Mouse (Mus musculus) thymus, adult 2 months (tissue): ENCODE measurements around the gene Atp1b2. TPM values are rescaled to one million over a fixed set of nuclear protein-coding genes. Genes with fewer than 3 reads are reported as not detected.

Experiments
- DNase-seq: peaks from one replicate; pipeline ENCODE4 v3.0.0; 2021
- H3K27ac ChIP-seq: fragments of 200-500 bp; 2 replicates; pipeline ENCODE4 v1.5.1; 2012; ENCODE audit warnings: low read length, control low read depth; ENCODE audit not compliant: control insufficient read depth, insufficient read depth
- H3K27me3 ChIP-seq: fragments of 200-500 bp; 2 replicates; pipeline ENCODE4 v1.6.1; 2012; ENCODE audit warnings: mild to moderate bottlenecking, low read length, moderate library complexity, mixed read lengths; ENCODE audit not compliant: control insufficient read depth, insufficient read depth
- H3K36me3 ChIP-seq: fragments of 200-500 bp; 2 replicates; pipeline ENCODE4 v1.6.1; 2012; ENCODE audit warnings: mild to moderate bottlenecking, low read length, moderate library complexity; ENCODE audit not compliant: control insufficient read depth, insufficient read depth
- H3K4me1 ChIP-seq: fragments of 200-500 bp; replicated peaks from 2 replicates; pipeline ENCODE4 v1.6.1; 2012; ENCODE audit warnings: low read length; ENCODE audit not compliant: control insufficient read depth, insufficient read depth
- H3K4me3 ChIP-seq: fragments of 200-500 bp; 2 replicates; pipeline ENCODE4 v1.5.1; 2012; ENCODE audit warnings: mild to moderate bottlenecking, low read length, control low read depth, moderate library complexity; ENCODE audit not compliant: control insufficient read depth, insufficient read depth
- CTCF ChIP-seq: fragments of 200-500 bp; IDR thresholded peaks from 2 replicates; pipeline ENCODE4 v1.5.1; 2012; ENCODE audit warnings: mild to moderate bottlenecking, control low read depth, low read length, moderate library complexity, borderline replicate concordance; ENCODE audit not compliant: control insufficient read depth, poor library complexity, insufficient read depth; ENCODE audit errors: extremely low read depth
- POLR2A ChIP-seq: fragments of 200-500 bp; IDR thresholded peaks from 2 replicates; pipeline ENCODE4 v1.6.1; 2012; ENCODE audit warnings: mild to moderate bottlenecking, low read length, control low read depth, moderate library complexity; ENCODE audit not compliant: control insufficient read depth, poor library complexity, insufficient read depth; ENCODE audit errors: extremely low read depth
- WGBS: fragments of 180-500 bp; shearing (Covaris S2); methylation state at CpG from one replicate; pipeline ENCODE4 v1.1.7; 2018; 5-methylcytosine and 5-hydroxymethylcytosine counted together
- polyA plus RNA-seq: library from polyadenylated mRNA; depleted of rRNA; stranded (reverse); fragments of >200 nt; gene quantifications from 2 replicates; pipeline ENCODE4 v1.2.3, GENCODE M21; 2012

The Atp1b2 gene
- polyA plus RNA-seq, 1 experiment, result 4.2 TPM

DNA sequence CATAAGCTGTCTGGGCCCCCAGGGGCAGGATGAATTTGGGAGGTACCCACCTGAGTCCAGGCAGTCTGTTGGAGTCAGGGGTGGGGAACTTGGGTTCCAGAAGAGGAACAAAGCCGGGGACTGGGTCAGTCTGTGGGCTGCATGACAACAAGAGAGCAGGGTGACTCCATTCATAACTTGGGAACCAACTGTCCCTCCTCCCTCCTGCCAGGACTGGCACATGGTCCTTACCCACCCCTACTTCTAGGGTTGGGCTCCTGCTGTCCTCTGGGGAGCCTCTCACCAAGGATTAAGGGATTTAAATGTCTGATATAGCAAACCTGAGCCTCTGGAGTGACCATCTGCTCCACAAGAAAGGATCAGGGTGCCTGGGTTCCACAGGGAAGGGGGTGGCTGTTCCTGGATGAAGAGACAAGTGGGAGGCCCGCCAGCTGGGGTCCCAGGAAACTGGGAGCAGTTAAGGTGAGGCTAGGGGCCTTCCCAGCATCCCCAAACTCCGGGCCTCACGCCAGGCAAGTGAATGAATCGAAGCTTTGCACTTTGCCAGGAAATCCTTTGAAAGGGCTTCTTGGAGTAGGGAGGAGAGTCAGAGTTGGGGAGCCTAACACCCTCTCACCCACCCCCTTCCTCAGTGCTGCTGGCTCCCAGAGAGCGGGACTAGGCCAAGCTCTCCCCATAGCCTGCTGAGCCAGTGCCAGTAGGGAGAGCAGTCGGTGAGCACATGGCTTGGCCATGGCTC lies 13.7 kb downstream of the Atp1b2 start:
- no peaks in the 10 kb centered on the region for H3K27me3 ChIP-seq
- H3K4me3 ChIP-seq, result no peak overlapping the region
- WGBS, result 93% methylated on average over 7 of the region's 7 CpGs
- no peak for DNase-seq
- no peak overlapping the region for H3K27ac ChIP-seq
- H3K4me1 ChIP-seq, result no peaks in the 10 kb centered on the region
- H3K36me3 ChIP-seq, result peaks cover 54% of the 10 kb centered on the region
- TF ChIP-seq POLR2A (no peak), CTCF (no peak)

DNA sequence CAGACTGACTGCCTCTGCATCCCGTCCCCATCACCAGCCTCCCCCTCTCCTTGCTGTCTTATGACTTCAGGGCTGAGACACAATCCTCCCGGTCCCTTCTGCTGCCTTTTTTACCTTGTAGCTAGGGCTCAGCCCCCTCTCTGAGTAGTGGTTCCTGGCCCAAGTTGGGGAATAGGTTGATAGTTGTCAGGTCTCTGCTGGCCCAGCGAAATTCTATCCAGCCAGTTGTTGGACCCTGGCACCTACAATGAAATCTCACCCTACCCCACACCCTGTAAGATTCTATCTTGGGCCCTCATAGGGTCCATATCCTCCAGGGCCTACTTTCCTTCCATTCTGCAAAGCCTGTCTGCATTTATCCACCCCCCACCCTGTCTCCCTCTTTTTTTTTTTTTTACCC lies 14.3 kb downstream of the Atp1b2 start:
- Histone ChIP-seq H3K27ac (no peak overlapping the region), H3K4me3 (no peak overlapping the region), H3K36me3 (peaks cover 60% of the 10 kb centered on the region), H3K4me1 (no peaks in the 10 kb centered on the region), H3K27me3 (no peaks in the 10 kb centered on the region)
- TF ChIP-seq CTCF (no peak), POLR2A (no peak)
- no peak for DNase-seq
- 94% methylated on average over 3 of the region's 3 CpGs for WGBS

DNA sequence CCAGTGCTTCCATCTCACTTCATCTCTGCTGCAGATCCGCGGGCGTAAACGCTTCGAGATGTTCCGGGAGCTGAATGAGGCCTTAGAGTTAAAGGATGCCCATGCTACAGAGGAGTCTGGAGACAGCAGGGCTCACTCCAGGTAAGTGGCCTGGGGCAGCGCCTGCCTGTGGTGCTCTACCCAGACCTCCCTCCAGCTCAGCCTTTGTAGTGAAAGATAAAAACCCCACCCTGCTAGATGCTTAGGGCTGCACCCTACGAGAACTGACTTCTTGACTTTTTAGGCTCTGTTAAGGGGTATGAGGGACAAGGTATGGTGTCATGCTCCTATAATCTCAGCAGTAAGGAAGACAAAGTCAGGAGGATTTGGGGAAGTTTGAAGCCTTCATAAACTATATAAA lies 15.1 kb downstream of the Atp1b2 start:
- DNase-seq, result no peak
- TF ChIP-seq POLR2A (no peak), CTCF (no peak)
- no peaks in the 10 kb centered on the region for H3K4me1 ChIP-seq
- H3K27me3 ChIP-seq, result no peaks in the 10 kb centered on the region
- 99% methylated on average over 8 of the region's 8 CpGs for WGBS
- H3K36me3 ChIP-seq, result peaks cover 60% of the 10 kb centered on the region
- H3K27ac ChIP-seq, result no peak overlapping the region
- H3K4me3 ChIP-seq, result no peak overlapping the region

- DNase-seq, result no peak
- TF ChIP-seq CTCF (no peak), POLR2A (no peak)
- Histone ChIP-seq H3K4me1 (no peaks in the 10 kb centered on the region; the same call in 1 of the 2 replicates), H3K27ac (no peak overlapping the region), H3K4me3 (no peak overlapping the region), H3K36me3 (peaks cover 60% of the 10 kb centered on the region), H3K27me3 (no peaks in the 10 kb centered on the region)
- 96% methylated on average over 22 of the region's 22 CpGs for WGBS
Measured at GRCm38 (mm10) chr11:69589207-69589834, 16.4 kb downstream of the Atp1b2 start.

- Histone ChIP-seq H3K4me1 (peaks cover 2% of the 10 kb centered on the region), H3K27me3 (no peaks in the 10 kb centered on the region), H3K36me3 (peaks cover 44% of the 10 kb centered on the region), H3K4me3 (no peak overlapping the region), H3K27ac (no peak overlapping the region)
- DNase-seq, result no peak
- 77% methylated on average over 7 of the region's 7 CpGs for WGBS
- no peak for TF ChIP-seq POLR2A
- no peak for TF ChIP-seq CTCF
Measured at GRCm38 (mm10) chr11:69585718-69586325, 19.9 kb downstream of the Atp1b2 start.

DNA sequence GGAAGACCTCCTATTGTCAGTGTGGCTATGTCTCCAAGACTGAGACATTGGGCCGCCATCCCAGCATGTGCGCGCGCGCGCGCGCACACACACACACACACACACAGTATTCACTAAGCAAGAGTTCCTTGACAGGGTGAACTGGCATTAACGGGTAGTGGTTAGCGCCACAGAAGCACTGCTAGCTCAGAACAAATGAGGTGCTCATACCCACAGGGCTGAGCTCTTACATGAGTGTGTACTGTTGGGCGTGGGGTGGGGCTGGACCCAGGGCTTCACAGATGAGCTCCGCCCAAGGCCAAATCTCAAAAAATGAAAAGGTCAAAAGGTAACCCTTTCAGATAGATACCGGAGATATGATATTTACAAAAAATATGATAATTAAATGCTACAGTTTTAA lies 20.8 kb downstream of the Atp1b2 start:
- WGBS, result 97% methylated on average over 13 of the region's 13 CpGs
- Histone ChIP-seq H3K4me1 (peaks cover 2% of the 10 kb centered on the region), H3K27me3 (no peaks in the 10 kb centered on the region), H3K27ac (no peak overlapping the region), H3K36me3 (peaks cover 35% of the 10 kb centered on the region), H3K4me3 (no peak overlapping the region)
- DNase-seq, result no peak
- TF ChIP-seq CTCF (no peak), POLR2A (no peak)
